Mouse (Mus musculus): Measurements from ENCODE around the gene Spint2. TPM values are rescaled to one million over a fixed set of nuclear protein-coding genes. Genes with fewer than 3 reads are reported as not detected.

Spint2 gene
- polyA plus RNA-seq, 1 experiment = 37.0 TPM

DNA sequence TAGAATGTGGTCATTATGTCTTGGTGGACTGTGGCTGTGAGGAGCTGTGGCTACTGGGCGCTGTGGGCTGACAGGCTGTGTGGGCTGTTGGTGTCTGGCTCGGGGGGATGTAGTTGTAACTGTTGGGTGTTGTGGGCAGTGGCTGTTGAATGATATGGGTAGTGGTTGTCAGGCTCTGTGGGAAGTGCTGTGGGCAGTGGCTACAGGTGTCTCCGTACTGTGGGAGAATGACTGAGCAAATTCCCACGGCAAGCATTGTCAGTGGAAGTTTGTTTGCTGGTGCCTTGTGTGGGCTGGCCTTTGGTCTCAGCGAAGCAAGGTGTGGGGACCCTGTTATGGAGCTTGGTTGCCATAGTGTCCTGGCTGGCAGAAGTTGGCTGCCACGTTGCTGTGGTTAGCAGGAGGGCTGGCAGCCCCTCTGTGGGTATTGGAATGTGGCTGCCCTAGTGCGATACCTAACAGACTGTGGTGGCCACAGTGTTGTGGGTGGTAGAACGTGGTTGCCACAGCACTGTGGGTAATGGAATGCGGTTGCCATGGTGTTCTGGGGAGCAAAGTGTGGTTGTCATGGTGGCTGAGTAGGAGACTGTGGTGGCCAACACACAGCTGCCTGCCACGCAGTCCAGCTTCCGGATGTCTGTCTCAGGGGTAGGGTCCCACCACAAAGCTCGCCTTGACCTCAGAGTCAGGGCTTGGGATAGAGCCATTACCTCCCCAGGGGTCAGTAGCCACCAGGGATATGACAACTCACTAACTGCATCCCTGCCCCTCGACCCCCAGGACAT is 33.3 kb upstream of the Spint2 start:
- peaks cover 54% of the 10 kb centered on the region for H3K27me3 ChIP-seq (replicated peaks)
- no peaks in the 10 kb centered on the region for H3K36me3 ChIP-seq (replicated peaks; ENCODE audit: low read length)
- TF ChIP-seq GATA1 (IDR thresholded peaks at IDR 0.05; ENCODE audit: borderline replicate concordance, low read length) (no peak), FLI1 (IDR thresholded peaks at IDR 0.05; ENCODE audit: low read length) (no peak)
- H3K9me3 ChIP-seq = no peaks in the 10 kb centered on the region
- peak overlapping the region; percentile 23 for H3K4me3 ChIP-seq (replicated peaks)
- H3K4me1 ChIP-seq = peaks cover 70% of the 10 kb centered on the region

DNA sequence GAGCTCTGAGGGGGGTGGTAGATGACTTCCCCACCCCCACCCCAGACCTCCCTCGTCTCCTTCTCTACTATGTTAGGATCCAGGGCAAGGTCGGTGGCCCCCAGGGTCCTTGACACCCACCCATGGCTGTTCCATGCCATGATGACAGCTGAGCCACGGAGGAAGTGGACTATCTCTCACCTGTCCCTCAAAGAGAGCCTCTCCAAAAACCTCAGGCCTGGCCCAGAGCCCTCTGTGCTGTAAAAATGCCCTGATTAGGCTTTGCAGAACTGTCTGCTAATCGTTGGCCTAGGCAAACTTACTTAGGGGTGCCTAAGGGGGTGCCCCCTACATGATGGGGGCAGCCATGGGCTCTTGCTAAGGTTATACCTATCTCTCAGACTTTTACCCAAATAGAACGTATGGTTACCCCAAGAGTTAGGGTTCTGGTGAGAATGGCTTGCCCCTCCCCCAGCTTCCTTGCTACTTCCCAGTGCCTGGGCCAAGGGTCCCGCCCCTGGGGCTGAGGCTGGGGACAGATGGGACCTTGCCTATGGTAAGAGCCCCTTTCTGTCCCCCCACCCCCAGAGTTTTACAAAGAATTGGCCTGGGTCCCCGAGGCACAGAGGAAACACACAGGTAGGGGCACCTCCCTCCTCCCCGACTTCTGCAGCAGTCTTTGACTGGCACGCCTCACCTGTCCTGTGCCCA is 32.0 kb upstream of the Spint2 start:
- Histone ChIP-seq H3K9me3 (no peaks in the 10 kb centered on the region), H3K4me3 (replicated peaks) (no peak overlapping the region), H3K27me3 (replicated peaks) (peaks cover 62% of the 10 kb centered on the region), H3K36me3 (replicated peaks; ENCODE audit: low read length) (no peaks in the 10 kb centered on the region), H3K4me1 (peaks cover 70% of the 10 kb centered on the region)
- no peak for TF ChIP-seq GATA1 (IDR thresholded peaks at IDR 0.05; ENCODE audit: borderline replicate concordance, low read length)
- TF ChIP-seq FLI1 (IDR thresholded peaks at IDR 0.05; ENCODE audit: low read length) = no peak

DNA sequence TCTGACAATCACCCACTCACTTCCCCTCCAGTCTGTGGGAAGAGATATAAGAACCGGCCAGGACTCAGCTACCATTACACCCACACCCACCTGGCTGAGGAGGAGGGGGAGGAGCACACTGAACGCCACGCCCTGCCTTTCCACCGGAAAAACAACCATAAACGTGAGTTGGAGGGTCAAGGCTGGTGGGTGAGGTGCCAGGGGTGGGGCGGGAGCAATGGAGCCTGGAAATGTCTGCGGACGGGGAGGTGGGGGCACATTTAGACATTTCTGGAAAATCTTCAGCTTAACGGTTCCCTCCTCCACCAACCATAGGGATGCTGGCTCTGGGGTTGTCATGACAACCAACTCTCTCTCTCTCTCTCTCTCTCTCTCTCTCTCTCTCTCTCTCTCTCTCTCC is 31.3 kb upstream of the Spint2 start:
- H3K27me3 ChIP-seq (replicated peaks) = peaks cover 64% of the 10 kb centered on the region
- peaks cover 70% of the 10 kb centered on the region for H3K4me1 ChIP-seq
- no peaks in the 10 kb centered on the region for H3K36me3 ChIP-seq (replicated peaks; ENCODE audit: low read length)
- H3K4me3 ChIP-seq (replicated peaks) = no peak overlapping the region
- TF ChIP-seq GATA1 (IDR thresholded peaks at IDR 0.05; ENCODE audit: borderline replicate concordance, low read length) = no peak
- TF ChIP-seq FLI1 (IDR thresholded peaks at IDR 0.05; ENCODE audit: low read length) = no peak
- no peaks in the 10 kb centered on the region for H3K9me3 ChIP-seq

DNA sequence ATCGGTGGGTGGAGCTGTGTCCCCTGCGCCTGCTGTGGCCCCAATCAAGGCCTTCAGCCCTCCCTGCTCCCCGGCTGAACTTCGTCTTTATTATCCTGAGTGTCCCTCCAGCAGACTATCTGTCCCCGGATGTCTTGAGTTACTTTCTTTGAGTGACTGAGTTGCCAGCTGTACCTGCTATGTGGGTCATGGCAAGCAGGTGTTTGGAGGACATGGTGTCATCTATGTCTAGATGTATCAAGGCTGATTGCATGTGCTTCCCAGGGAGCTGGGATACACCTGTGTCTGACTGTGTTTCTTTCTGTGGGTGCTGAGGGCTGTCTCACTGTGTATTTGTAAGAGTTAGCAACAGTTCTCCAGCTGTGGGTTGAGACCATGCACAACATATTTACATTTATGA is 28.0 kb upstream of the Spint2 start:
- Histone ChIP-seq H3K4me3 (replicated peaks) (peak overlapping the region; percentile 91), H3K36me3 (replicated peaks; ENCODE audit: low read length) (no peaks in the 10 kb centered on the region), H3K9me3 (no peaks in the 10 kb centered on the region), H3K27me3 (replicated peaks) (peaks cover 68% of the 10 kb centered on the region), H3K4me1 (peaks cover 70% of the 10 kb centered on the region)
- no peak for TF ChIP-seq GATA1 (IDR thresholded peaks at IDR 0.05; ENCODE audit: borderline replicate concordance, low read length)

DNA sequence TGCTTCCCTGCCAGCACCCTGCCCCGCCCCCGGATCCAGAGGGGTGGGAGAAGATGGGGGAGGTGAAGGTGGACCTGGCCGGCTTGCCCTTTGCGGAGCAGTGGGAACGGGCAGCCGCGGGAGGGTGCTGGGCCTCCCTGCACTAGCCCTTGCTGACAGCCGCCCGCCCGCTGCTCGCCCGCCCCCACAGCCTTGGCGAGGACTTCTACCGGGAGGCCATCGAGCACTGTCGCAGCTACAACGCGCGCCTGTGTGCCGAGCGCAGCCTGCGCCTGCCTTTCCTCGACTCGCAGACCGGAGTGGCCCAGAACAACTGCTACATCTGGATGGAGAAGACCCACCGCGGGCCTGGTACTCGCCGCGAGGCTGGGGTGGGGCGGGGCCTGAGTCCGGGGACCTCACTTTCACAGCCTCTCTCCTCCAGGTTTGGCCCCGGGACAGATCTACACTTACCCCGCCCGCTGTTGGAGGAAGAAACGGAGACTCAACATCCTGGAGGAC is 27.6 kb upstream of the Spint2 start:
- H3K27me3 ChIP-seq (replicated peaks) = peaks cover 68% of the 10 kb centered on the region
- H3K9me3 ChIP-seq = no peaks in the 10 kb centered on the region
- H3K4me3 ChIP-seq (replicated peaks) = peak overlapping the region; percentile 91
- peaks cover 70% of the 10 kb centered on the region for H3K4me1 ChIP-seq
- H3K36me3 ChIP-seq (replicated peaks; ENCODE audit: low read length) = no peaks in the 10 kb centered on the region
- TF ChIP-seq FLI1 (IDR thresholded peaks at IDR 0.05; ENCODE audit: low read length) (no peak), GATA1 (IDR thresholded peaks at IDR 0.05; ENCODE audit: borderline replicate concordance, low read length) (no peak)

DNA sequence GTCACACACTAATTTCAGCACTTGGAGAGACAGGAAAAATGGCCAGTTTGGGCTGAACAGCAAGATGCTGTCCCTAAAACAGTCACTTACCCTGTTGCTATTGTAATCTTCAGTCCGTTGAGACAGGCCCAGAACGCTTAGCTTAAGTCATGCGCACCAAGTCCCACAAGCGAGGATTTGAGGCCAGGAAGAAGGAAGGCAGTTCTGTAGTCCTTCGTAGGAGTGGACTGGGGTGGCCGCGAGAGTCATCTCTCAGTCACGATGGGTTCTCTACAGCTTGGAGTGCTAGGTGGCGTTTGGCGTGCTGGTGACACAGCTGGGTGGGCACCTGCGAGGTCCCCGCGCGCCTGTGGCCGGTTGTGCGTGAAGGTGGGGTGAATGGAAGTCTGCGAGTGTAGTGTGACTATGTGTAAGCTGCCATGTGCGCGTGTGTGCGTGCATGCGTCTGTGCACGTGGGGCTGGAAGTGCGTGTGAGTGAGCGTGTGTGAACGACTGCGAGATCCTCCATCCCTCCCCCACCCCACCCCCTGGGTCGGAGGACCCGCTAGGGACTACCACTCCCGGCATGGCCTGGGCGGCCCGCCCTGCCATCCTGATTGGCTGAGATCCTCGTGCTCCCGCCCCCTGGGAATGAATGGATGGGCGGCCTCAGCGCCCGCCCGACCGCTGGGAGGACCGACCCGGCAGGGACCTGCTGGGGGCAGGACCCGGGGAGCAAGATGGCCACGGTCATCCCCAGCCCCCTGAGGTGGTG is 25.8 kb upstream of the Spint2 start:
- H3K4me1 ChIP-seq = peaks cover 62% of the 10 kb centered on the region
- peak overlapping the region; percentile 97 for H3K4me3 ChIP-seq (replicated peaks)
- peaks cover 75% of the 10 kb centered on the region for H3K27me3 ChIP-seq (replicated peaks)
- H3K36me3 ChIP-seq (replicated peaks; ENCODE audit: low read length) = no peaks in the 10 kb centered on the region
- TF ChIP-seq GATA1 (IDR thresholded peaks at IDR 0.05; ENCODE audit: borderline replicate concordance, low read length) (no peak), FLI1 (IDR thresholded peaks at IDR 0.05; ENCODE audit: low read length) (no peak)
- H3K9me3 ChIP-seq = peaks cover 10% of the 10 kb centered on the region

DNA sequence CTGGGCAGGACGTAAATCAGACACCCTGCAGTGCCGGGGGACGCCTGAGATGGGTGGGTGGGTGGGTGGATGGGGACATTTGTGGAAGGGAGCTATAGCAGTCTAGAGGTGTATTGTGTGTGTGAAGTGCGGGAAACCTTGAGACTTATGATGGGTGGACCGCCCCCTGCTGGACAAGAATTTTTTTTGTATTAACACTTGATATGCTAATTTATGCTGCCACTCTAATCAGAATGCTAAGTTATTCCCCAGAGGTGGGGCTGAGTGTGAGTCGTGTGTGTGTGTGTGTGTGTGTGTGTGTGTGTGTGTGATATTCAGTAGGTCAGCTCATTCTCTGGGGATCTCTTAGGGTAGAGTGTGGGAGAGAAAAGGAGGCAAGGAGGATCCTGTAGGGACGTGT is 24.9 kb upstream of the Spint2 start:
- TF ChIP-seq GATA1 (IDR thresholded peaks at IDR 0.05; ENCODE audit: borderline replicate concordance, low read length) = no peak
- Histone ChIP-seq H3K4me1 (peaks cover 61% of the 10 kb centered on the region), H3K4me3 (replicated peaks) (peak overlapping the region; percentile 97), H3K27me3 (replicated peaks) (peaks cover 83% of the 10 kb centered on the region), H3K9me3 (peaks cover 10% of the 10 kb centered on the region), H3K36me3 (replicated peaks; ENCODE audit: low read length) (no peaks in the 10 kb centered on the region)

DNA sequence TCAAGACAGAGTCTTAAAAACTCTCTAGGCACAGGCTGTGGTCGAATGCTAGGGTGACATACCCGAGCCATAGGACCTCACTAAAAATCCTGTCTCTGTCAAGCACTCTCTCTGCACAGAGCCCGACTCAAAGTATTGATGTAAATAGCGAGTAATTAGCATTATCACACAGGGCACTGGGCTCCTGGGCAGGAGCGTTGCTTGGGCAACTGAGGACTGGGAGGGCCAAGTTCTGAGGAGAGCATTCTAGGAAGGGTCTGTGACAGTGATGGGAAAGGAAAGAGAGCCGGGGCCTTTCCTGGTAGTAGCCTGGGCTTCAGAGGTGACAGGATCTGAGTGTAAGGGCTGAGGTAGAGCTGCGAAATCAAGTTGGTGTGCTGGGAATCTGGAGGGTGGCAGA is 24.4 kb upstream of the Spint2 start:
- TF ChIP-seq FLI1 (IDR thresholded peaks at IDR 0.05; ENCODE audit: low read length) (no peak), GATA1 (IDR thresholded peaks at IDR 0.05; ENCODE audit: borderline replicate concordance, low read length) (no peak)
- H3K27me3 ChIP-seq (replicated peaks) = peaks cover 79% of the 10 kb centered on the region

DNA sequence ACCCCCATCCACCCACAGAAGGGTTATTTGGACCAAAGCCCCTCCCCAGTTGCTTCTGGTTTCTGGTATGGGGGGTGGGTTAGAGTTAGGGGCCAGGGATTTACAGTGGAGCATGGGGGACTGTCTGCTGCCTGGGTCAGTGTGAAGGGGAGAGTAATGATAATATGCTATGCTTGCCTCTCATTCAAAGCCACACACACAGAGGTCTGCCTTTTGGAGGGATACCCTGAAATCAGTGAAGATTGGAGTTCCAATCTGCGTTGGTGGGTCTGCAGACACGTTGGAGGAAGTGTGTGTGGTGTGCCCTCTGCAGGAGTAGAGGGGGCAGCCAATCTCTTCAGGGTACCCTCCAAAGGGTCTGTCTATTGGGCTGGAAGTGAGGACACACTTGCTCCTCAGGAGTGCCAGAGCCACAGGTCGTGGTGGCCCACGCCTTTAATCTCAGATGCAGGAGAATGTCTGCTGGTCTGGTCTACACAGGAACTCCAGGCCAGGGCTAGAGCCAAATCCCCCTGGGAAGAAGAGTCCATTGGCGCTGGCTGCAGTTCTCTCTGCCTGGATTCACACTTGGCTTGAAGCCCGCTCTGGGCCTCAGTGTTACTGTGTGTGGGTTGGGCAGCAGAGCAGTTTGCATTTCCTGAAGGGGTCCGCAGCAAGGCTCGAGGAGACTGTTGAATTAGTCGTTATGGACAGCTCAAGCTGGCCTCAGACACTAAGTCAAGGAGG is 23.7 kb upstream of the Spint2 start:
- Histone ChIP-seq H3K36me3 (replicated peaks; ENCODE audit: low read length) (no peaks in the 10 kb centered on the region), H3K4me3 (replicated peaks) (peak overlapping the region; percentile 71), H3K9me3 (peaks cover 10% of the 10 kb centered on the region), H3K27me3 (replicated peaks) (peaks cover 76% of the 10 kb centered on the region), H3K4me1 (peaks cover 66% of the 10 kb centered on the region)
- TF ChIP-seq GATA1 (IDR thresholded peaks at IDR 0.05; ENCODE audit: borderline replicate concordance, low read length) (no peak), FLI1 (IDR thresholded peaks at IDR 0.05; ENCODE audit: low read length) (no peak)

More for the DNA sequence above, 24.4 kb upstream of the Spint2 start:
- Histone ChIP-seq H3K36me3 (replicated peaks; ENCODE audit: low read length) (no peaks in the 10 kb centered on the region), H3K4me3 (replicated peaks) (no peak overlapping the region), H3K4me1 (peaks cover 64% of the 10 kb centered on the region), H3K9me3 (peaks cover 10% of the 10 kb centered on the region)
